Mouse (Mus musculus) NIH3T3 (cell line): ENCODE measurements around the gene Rbm19.
"Not testable (repeated sequence)": the region's sequence is repeated elsewhere in the genome, so short reads cannot be mapped to it uniquely, and the experiment has no call there.

Experiments
- DNase-seq: peaks from one replicate; pipeline ENCODE4 v3.0.0-alpha.2; 2012; ENCODE audit warnings: low read depth

Rbm19 gene

GRCm38 (mm10) chr5:120116261-120117050 lies at the start of gene Rbm19:
TSS of gene Rbm19 (plus strand) at chr5:120116465.
- DNase-seq, result peak; percentile 96

- no peak for DNase-seq
These were observed 49.0 kb upstream of the Rbm19 start for GRCm38 (mm10) chr5:120067266-120067665.

GRCm38 (mm10) chr5:120074101-120074500 lies 42.2 kb upstream of the Rbm19 start:
- DNase-seq, result no peak

GRCm38 (mm10) chr5:120080027-120080426 lies 36.2 kb upstream of the Rbm19 start:
- no peak for DNase-seq

GRCm38 (mm10) chr5:120080468-120080867 lies 35.8 kb upstream of the Rbm19 start:
- no peak for DNase-seq

- DNase-seq, result peak; percentile 93
These were observed 27.7 kb upstream of the Rbm19 start for GRCm38 (mm10) chr5:120088561-120088960.

- peak; percentile 71 for DNase-seq
These were observed 21.7 kb upstream of the Rbm19 start for GRCm38 (mm10) chr5:120094602-120095001.

GRCm38 (mm10) chr5:120097042-120097441 lies 19.2 kb upstream of the Rbm19 start:
- no peak for DNase-seq

- DNase-seq, result no peak
These were observed 15.5 kb upstream of the Rbm19 start for GRCm38 (mm10) chr5:120100814-120101213.

GRCm38 (mm10) chr5:120102097-120102496 lies 14.2 kb upstream of the Rbm19 start:
- DNase-seq, result no peak

- DNase-seq, result peak; percentile 77
These were observed 13.5 kb upstream of the Rbm19 start for GRCm38 (mm10) chr5:120102732-120103131.

GRCm38 (mm10) chr5:120103458-120103857 lies 12.8 kb upstream of the Rbm19 start:
- DNase-seq, result no peak

- DNase-seq, result peak; percentile 59
These were observed 9.7 kb upstream of the Rbm19 start for GRCm38 (mm10) chr5:120106424-120107073.

- no peak for DNase-seq
These were observed 1.9 kb upstream of the Rbm19 start for GRCm38 (mm10) chr5:120114361-120114760.

GRCm38 (mm10) chr5:120117161-120117560 lies 896 bp downstream of the Rbm19 start:
- DNase-seq, result not testable (repeated sequence)

- DNase-seq, result no peak
These were observed 8.8 kb downstream of the Rbm19 start for GRCm38 (mm10) chr5:120124881-120125690.

- peak; percentile 47 for DNase-seq
These were observed 11.4 kb downstream of the Rbm19 start for GRCm38 (mm10) chr5:120127641-120128040.

GRCm38 (mm10) chr5:120128511-120128910 lies 12.2 kb downstream of the Rbm19 start:
- no peak for DNase-seq

GRCm38 (mm10) chr5:120129070-120129469 lies 12.8 kb downstream of the Rbm19 start:
- no peak for DNase-seq

- no peak for DNase-seq
These were observed 13.5 kb downstream of the Rbm19 start for GRCm38 (mm10) chr5:120129761-120130160.

- DNase-seq, result peak; percentile 67
These were observed 13.9 kb downstream of the Rbm19 start for GRCm38 (mm10) chr5:120130163-120130562.

- peak; percentile 28 for DNase-seq
These were observed 15.3 kb downstream of the Rbm19 start for GRCm38 (mm10) chr5:120131600-120131999.

- peak; percentile 68 for DNase-seq
These were observed 17.7 kb downstream of the Rbm19 start for GRCm38 (mm10) chr5:120134000-120134399.
